Mouse (Mus musculus): ENCODE results near the gene Ank2. TPM values are rescaled to one million over a fixed set of nuclear protein-coding genes. Genes with fewer than 3 reads are reported as not detected.
A peak's percentile ranks its signal among the peaks of the same experiment; 100 is the strongest.

The Ank2 gene
- polyA plus RNA-seq, 1 experiment from 2014 or later, result 211 TPM

- H3K9me3 ChIP-seq (ENCODE audit: control insufficient read depth, low read length), result no peaks in the 10 kb centered on the region
- H3K9ac ChIP-seq (replicated peaks; ENCODE audit: low read length), result no peak overlapping the region
- no peaks in the 10 kb centered on the region for H3K36me3 ChIP-seq (ENCODE audit: control insufficient read depth, insufficient read depth, low read length)
- peaks cover 24% of the 10 kb centered on the region for H3K4me1 ChIP-seq (ENCODE audit: control insufficient read depth, insufficient read depth, low read length)
- H3K4me2 ChIP-seq (ENCODE audit: low read length), result no peak overlapping the region
- H3K27ac ChIP-seq (replicated peaks; ENCODE audit: low read depth, low read length), result no peak overlapping the region
- ATAC-seq (ENCODE audit: low FRiP score, low TSS enrichment) (no peak), DNase-seq (no peak)
- no peaks in the 10 kb centered on the region for H3K27me3 ChIP-seq (ENCODE audit: control insufficient read depth, insufficient read depth, low read length)
- no peak overlapping the region for H3K4me3 ChIP-seq (replicated peaks; ENCODE audit: low read depth, low read length)
- 69% methylated on average over 2 of the region's 2 CpGs for WGBS
These were observed 242.5 kb downstream of the Ank2 start for GRCm38 (mm10) chr3:127256681-127257080.

- Histone ChIP-seq H3K4me1 (ENCODE audit: control insufficient read depth, insufficient read depth, low read length) (no peaks in the 10 kb centered on the region), H3K9ac (replicated peaks; ENCODE audit: low read length) (no peak overlapping the region), H3K4me3 (replicated peaks; ENCODE audit: low read depth, low read length) (no peak overlapping the region), H3K27me3 (ENCODE audit: control insufficient read depth, insufficient read depth, low read length) (no peaks in the 10 kb centered on the region), H3K9me3 (ENCODE audit: control insufficient read depth, low read length) (no peaks in the 10 kb centered on the region), H3K27ac (replicated peaks; ENCODE audit: low read depth, low read length) (no peak overlapping the region), H3K4me2 (ENCODE audit: low read length) (no peak overlapping the region), H3K36me3 (ENCODE audit: control insufficient read depth, insufficient read depth, low read length) (no peaks in the 10 kb centered on the region)
- 58% methylated on average over 5 of the region's 5 CpGs for WGBS
- DNase-seq, result no peak
- no peak for ATAC-seq (ENCODE audit: low FRiP score, low TSS enrichment)
These were observed 248.2 kb downstream of the Ank2 start for GRCm38 (mm10) chr3:127250930-127251329.

- DNase-seq (no peak), ATAC-seq (ENCODE audit: low FRiP score, low TSS enrichment) (no peak)
- Histone ChIP-seq H3K4me1 (ENCODE audit: control insufficient read depth, insufficient read depth, low read length) (peaks cover 10% of the 10 kb centered on the region), H3K36me3 (ENCODE audit: control insufficient read depth, insufficient read depth, low read length) (no peaks in the 10 kb centered on the region), H3K27ac (replicated peaks; ENCODE audit: low read depth, low read length) (no peak overlapping the region), H3K4me2 (ENCODE audit: low read length) (no peak overlapping the region), H3K9ac (replicated peaks; ENCODE audit: low read length) (no peak overlapping the region), H3K27me3 (ENCODE audit: control insufficient read depth, insufficient read depth, low read length) (no peaks in the 10 kb centered on the region), H3K9me3 (ENCODE audit: control insufficient read depth, low read length) (no peaks in the 10 kb centered on the region), H3K4me3 (replicated peaks; ENCODE audit: low read depth, low read length) (no peak overlapping the region)
These were observed 250.5 kb downstream of the Ank2 start for GRCm38 (mm10) chr3:127248611-127249010.

- no peak overlapping the region for H3K27ac ChIP-seq (replicated peaks; ENCODE audit: low read depth, low read length)
- no peak overlapping the region for H3K9ac ChIP-seq (replicated peaks; ENCODE audit: low read length)
- H3K4me1 ChIP-seq (ENCODE audit: control insufficient read depth, insufficient read depth, low read length), result peaks cover 19% of the 10 kb centered on the region
- WGBS, result 82% methylated on average over 11 of the region's 11 CpGs
- no peak overlapping the region for H3K4me2 ChIP-seq (ENCODE audit: low read length)
- H3K36me3 ChIP-seq (ENCODE audit: control insufficient read depth, insufficient read depth, low read length), result no peaks in the 10 kb centered on the region
- H3K27me3 ChIP-seq (ENCODE audit: control insufficient read depth, insufficient read depth, low read length), result no peaks in the 10 kb centered on the region
- no peak for ATAC-seq (ENCODE audit: low FRiP score, low TSS enrichment)
- no peak for DNase-seq
- no peaks in the 10 kb centered on the region for H3K9me3 ChIP-seq (ENCODE audit: control insufficient read depth, low read length)
- no peak overlapping the region for H3K4me3 ChIP-seq (replicated peaks; ENCODE audit: low read depth, low read length)
These were observed 252.0 kb downstream of the Ank2 start for GRCm38 (mm10) chr3:127246989-127247708.

GRCm38 (mm10) chr3:127243928-127244642 is 255.1 kb downstream of the Ank2 start:
- H3K4me1 ChIP-seq (ENCODE audit: control insufficient read depth, insufficient read depth, low read length), result peaks cover 27% of the 10 kb centered on the region
- H3K9ac ChIP-seq (replicated peaks; ENCODE audit: low read length), result no peak overlapping the region
- no peaks in the 10 kb centered on the region for H3K27me3 ChIP-seq (ENCODE audit: control insufficient read depth, insufficient read depth, low read length)
- H3K9me3 ChIP-seq (ENCODE audit: control insufficient read depth, low read length), result no peaks in the 10 kb centered on the region
- peak; percentile 80 for DNase-seq
- no peaks in the 10 kb centered on the region for H3K36me3 ChIP-seq (ENCODE audit: control insufficient read depth, insufficient read depth, low read length)
- peak; percentile 87 for ATAC-seq (ENCODE audit: low FRiP score, low TSS enrichment)
- WGBS, result 23% methylated on average over 10 of the region's 10 CpGs
- 0 out of 2 replicates have a peak overlapping the region, but pooled peaks have one; percentile 1 for H3K4me2 ChIP-seq (ENCODE audit: low read length)
- H3K27ac ChIP-seq (replicated peaks; ENCODE audit: low read depth, low read length), result peak overlapping the region; percentile 75
- H3K4me3 ChIP-seq (replicated peaks; ENCODE audit: low read depth, low read length), result no peak overlapping the region

GRCm38 (mm10) chr3:127242234-127242810 is 256.8 kb downstream of the Ank2 start:
- Histone ChIP-seq H3K4me1 (ENCODE audit: control insufficient read depth, insufficient read depth, low read length) (peaks cover 27% of the 10 kb centered on the region), H3K27ac (replicated peaks; ENCODE audit: low read depth, low read length) (no peak overlapping the region), H3K27me3 (ENCODE audit: control insufficient read depth, insufficient read depth, low read length) (no peaks in the 10 kb centered on the region), H3K4me2 (ENCODE audit: low read length) (no peak overlapping the region), H3K9ac (replicated peaks; ENCODE audit: low read length) (no peak overlapping the region), H3K36me3 (ENCODE audit: control insufficient read depth, insufficient read depth, low read length) (no peaks in the 10 kb centered on the region), H3K4me3 (replicated peaks; ENCODE audit: low read depth, low read length) (no peak overlapping the region), H3K9me3 (ENCODE audit: control insufficient read depth, low read length) (no peaks in the 10 kb centered on the region)
- no peak for ATAC-seq (ENCODE audit: low FRiP score, low TSS enrichment)
- 73% methylated on average over 11 of the region's 11 CpGs for WGBS
- no peak for DNase-seq

- DNase-seq (no peak), ATAC-seq (ENCODE audit: low FRiP score, low TSS enrichment) (no peak)
- WGBS, result 73% methylated on average over 5 of the region's 5 CpGs
- Histone ChIP-seq H3K36me3 (ENCODE audit: control insufficient read depth, insufficient read depth, low read length) (no peaks in the 10 kb centered on the region), H3K27ac (replicated peaks; ENCODE audit: low read depth, low read length) (no peak overlapping the region), H3K9ac (replicated peaks; ENCODE audit: low read length) (no peak overlapping the region), H3K27me3 (ENCODE audit: control insufficient read depth, insufficient read depth, low read length) (no peaks in the 10 kb centered on the region), H3K4me3 (replicated peaks; ENCODE audit: low read depth, low read length) (no peak overlapping the region), H3K4me2 (ENCODE audit: low read length) (no peak overlapping the region), H3K9me3 (ENCODE audit: control insufficient read depth, low read length) (no peaks in the 10 kb centered on the region), H3K4me1 (ENCODE audit: control insufficient read depth, insufficient read depth, low read length) (no peaks in the 10 kb centered on the region)
These were observed 263.9 kb downstream of the Ank2 start for GRCm38 (mm10) chr3:127235271-127235670.

- 2% methylated on average over 26 of the region's 26 CpGs for WGBS
These were observed 273.1 kb downstream of the Ank2 start for GRCm38 (mm10) chr3:127225799-127226730.

More at GRCm38 (mm10) chr3:127225799-127226730, 273.1 kb downstream of the Ank2 start:
- Histone ChIP-seq H3K27me3 (ENCODE audit: control insufficient read depth, insufficient read depth, low read length) (no peaks in the 10 kb centered on the region), H3K4me1 (ENCODE audit: control insufficient read depth, insufficient read depth, low read length) (peaks cover 17% of the 10 kb centered on the region), H3K9ac (replicated peaks; ENCODE audit: low read length) (peak overlapping the region; percentile 53), H3K27ac (replicated peaks; ENCODE audit: low read depth, low read length) (peak overlapping the region; percentile 90), H3K9me3 (ENCODE audit: control insufficient read depth, low read length) (no peaks in the 10 kb centered on the region), H3K4me3 (replicated peaks; ENCODE audit: low read depth, low read length) (peak overlapping the region; percentile 62), H3K4me2 (ENCODE audit: low read length) (peak overlapping the region; percentile 52), H3K36me3 (ENCODE audit: control insufficient read depth, insufficient read depth, low read length) (no peaks in the 10 kb centered on the region)
- peak; percentile 94 for DNase-seq
- peak; percentile 90 for ATAC-seq (ENCODE audit: low FRiP score, low TSS enrichment)
